Mouse (Mus musculus): ENCODE measurements at regions not wholly inside any gene's neighbourhood (a gene's known extent, or its start where the extent isn't known, plus 50 kb on each side); places are given as distances from the start of the nearest gene placed in this dataset.

DNA sequence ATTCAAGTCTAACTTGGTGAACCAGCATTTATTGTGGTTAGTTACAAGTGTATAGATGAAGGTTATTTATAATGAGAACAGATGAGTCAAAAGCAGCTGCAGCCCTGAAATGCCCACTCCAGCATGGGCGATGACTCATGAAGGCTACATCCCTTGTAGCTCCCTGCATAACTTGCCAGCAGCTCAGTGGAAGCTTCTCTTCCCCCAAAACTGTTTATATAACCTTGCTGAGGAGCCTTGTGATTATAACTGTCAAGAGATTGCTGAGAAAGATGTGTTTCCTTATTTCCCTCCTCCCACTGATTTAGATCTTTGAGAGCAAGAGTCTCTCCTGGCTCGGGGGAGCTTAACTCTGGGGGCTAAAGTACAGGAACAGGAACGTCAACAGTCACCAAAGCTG, 382.8 kb downstream of the Dnajb9 start:
- TF ChIP-seq POLR2A (IDR thresholded peaks at IDR 0.05; ENCODE audit: insufficient read depth, low read depth, low read length) (no peak), CTCF (IDR thresholded peaks at IDR 0.05; ENCODE audit: insufficient read depth, low read depth, low read length) (no peak)
